Mouse (Mus musculus) midbrain, embryonic 11.5 days (tissue): ENCODE measurements around the gene Nhlrc1. TPM values are rescaled to one million over a fixed set of nuclear protein-coding genes. Genes with fewer than 3 reads are reported as not detected.

Experiments used
- ATAC-seq: fragments of 200-750 bp; cut with Nextera tagmentation; 2 replicates; pipeline ENCODE4 v1.8.0; 2017; ENCODE audit warnings: moderate TSS enrichment, moderate library complexity; ENCODE audit not compliant: low FRiP score
- DNase-seq: peaks from one replicate; pipeline ENCODE4 v3.0.0; 2015; ENCODE audit warnings: low spot score; ENCODE audit errors: missing footprints
- H3K27ac ChIP-seq: fragments of 300-500 bp; sonication (generic); 2 replicates; pipeline ENCODE4 v1.5.1; 2014; ENCODE audit warnings: low read depth, low read length
- H3K27me3 ChIP-seq: fragments of 300-500 bp; sonication (generic); 2 replicates; pipeline ENCODE4 v1.6.1; 2014; ENCODE audit warnings: mild to moderate bottlenecking, low read length, moderate library complexity, mixed read lengths; ENCODE audit not compliant: control insufficient read depth, insufficient read depth
- H3K36me3 ChIP-seq: fragments of 300-500 bp; sonication (generic); 2 replicates; pipeline ENCODE4 v1.6.1; 2014; ENCODE audit warnings: mild to moderate bottlenecking, low read length, moderate library complexity, mixed read lengths; ENCODE audit not compliant: control insufficient read depth, insufficient read depth
- H3K4me1 ChIP-seq: fragments of 300-500 bp; sonication (generic); 2 replicates; pipeline ENCODE4 v1.6.1; 2014; ENCODE audit warnings: low read length; ENCODE audit not compliant: control insufficient read depth, insufficient read depth
- H3K4me2 ChIP-seq: fragments of 300-500 bp; sonication (generic); 2 replicates; pipeline ENCODE4 v1.6.1; 2014; ENCODE audit warnings: mild to moderate bottlenecking, moderate library complexity
- H3K4me3 ChIP-seq: fragments of 300-500 bp; sonication (generic); 2 replicates; pipeline ENCODE4 v1.5.1; 2014; ENCODE audit warnings: low read depth, low read length
- H3K9ac ChIP-seq: fragments of 300-500 bp; sonication (generic); 2 replicates; pipeline ENCODE4 v1.6.1; 2014; ENCODE audit warnings: low read length
- H3K9me3 ChIP-seq: fragments of 300-500 bp; sonication (generic); 2 replicates; pipeline ENCODE4 v1.6.1; 2016; ENCODE audit warnings: low read length; ENCODE audit not compliant: control insufficient read depth
- WGBS: fragments of 180-500 bp; shearing (Covaris S2); extraction: QIAGEN DNeasy Blood & Tissue Kit; methylation state at CpG from one replicate; pipeline ENCODE4 v1.1.7; 2014; 5-methylcytosine and 5-hydroxymethylcytosine counted together
- polyA plus RNA-seq: library from polyadenylated mRNA; unstranded; fragments of >200 nt; fragmentation: Nextera tagmentation; extraction: Ambion mirVana; gene quantifications from 2 replicates; pipeline ENCODE4 v1.2.1, GENCODE M21; 2014

The Nhlrc1 gene
- 6.3 and 7.3 TPM in 2 replicates for polyA plus RNA-seq

DNA sequence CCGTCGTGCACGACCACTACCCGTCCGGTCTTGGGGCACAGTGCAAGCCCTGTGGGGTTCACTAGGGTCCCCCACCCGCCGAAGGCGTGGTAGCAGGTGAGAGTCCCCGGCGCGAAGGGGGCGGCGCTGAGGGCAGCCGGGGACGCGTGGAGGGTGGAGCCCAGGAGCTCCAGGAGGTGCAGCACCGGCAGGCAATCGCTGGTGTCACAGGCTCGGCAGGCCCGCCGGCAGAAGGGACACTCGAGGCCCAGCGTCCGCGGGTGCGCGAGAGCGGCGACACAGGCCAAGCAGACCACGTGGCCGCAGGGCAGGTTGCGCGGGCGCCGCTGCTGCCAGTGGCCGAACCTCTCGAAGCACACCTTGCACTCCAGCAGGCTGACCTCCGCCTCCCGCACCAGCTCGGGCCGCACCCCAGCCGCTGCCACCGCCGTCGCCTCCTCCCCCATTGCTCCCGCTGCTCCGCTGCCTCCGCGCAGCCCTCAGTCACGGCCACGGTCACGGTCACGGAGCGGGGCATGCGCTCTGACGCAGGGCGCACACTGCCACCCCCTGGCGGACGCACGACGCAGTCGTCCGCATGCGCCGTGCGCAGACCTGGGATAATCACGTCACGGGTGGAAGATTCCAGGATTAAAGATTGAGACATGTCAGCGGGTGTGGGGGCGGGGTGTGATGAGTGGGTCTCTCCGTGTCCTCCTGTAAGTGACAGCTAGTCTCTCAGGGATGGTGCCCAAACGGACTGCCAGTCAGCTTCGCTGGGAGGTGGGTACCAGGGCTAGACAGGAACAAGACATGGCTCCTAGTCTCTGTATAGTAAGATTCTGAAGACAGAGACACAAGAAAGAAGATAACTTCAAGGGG lies at the start of gene Nhlrc1:
TSS of gene Nhlrc1 (minus strand) at position 517 of the 861 bp plus-strand sequence.
- H3K4me3 ChIP-seq = peak within 1 kb of the TSS; percentile 55
- no peak within 1 kb of the TSS for H3K27ac ChIP-seq
- peak within 1 kb of the TSS; percentile 94 for H3K4me2 ChIP-seq
- H3K9me3 ChIP-seq = peaks cover 15% of the 10 kb centered on the region; the same call in 1 of the 2 replicates
- H3K4me1 ChIP-seq = peaks cover 5% of the 10 kb centered on the region
- ATAC-seq (peak; percentile 92), DNase-seq (peak; percentile 97)
- no peaks in the 10 kb centered on the region for H3K36me3 ChIP-seq
- H3K9ac ChIP-seq = peak within 1 kb of the TSS; percentile 68
- 3% methylated on average over 70 of the region's 73 CpGs for WGBS
- H3K27me3 ChIP-seq = peaks cover 7% of the 10 kb centered on the region

DNA sequence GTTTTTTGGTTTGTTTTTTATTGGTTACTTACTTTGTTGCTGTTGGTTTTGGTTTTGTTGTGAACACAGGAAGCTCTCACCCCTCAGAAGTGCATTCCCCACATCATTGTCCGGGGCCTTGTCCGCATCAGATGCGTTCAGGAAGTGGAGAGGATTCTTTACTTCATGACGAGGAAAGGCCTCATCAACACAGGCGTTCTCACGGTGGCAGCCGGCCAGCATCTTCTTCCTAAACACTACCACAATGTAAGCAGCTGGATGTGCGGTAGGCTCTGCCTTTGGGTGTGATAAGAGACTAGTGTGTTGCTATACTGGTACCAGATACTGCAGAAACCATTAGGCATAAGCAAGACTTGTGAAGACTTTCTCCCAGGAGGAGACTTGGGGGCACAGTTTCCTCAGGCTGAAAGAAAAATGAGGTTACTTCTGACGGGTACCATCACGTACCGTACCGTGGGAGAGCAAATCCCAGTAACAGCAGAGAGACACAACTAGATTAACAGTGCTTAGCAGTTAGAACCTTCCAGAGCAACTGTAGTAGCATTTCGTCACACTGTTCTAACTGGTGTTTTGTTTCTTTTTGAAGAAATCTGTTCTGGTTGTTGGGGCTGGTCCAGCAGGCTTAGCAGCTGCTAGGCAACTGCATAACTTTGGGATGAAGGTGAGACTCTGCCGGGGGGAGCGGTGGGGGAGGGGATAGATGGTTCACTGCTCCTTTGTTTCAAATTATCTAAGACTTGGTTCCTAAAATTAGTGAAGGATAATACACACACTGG lies 49.5 kb upstream of the Nhlrc1 start:
- Histone ChIP-seq H3K4me1 (no peaks in the 10 kb centered on the region), H3K27me3 (no peaks in the 10 kb centered on the region), H3K9me3 (no peaks in the 10 kb centered on the region), H3K27ac (no peak overlapping the region), H3K9ac (no peak overlapping the region), H3K36me3 (peaks cover 4% of the 10 kb centered on the region; the same call in 1 of the 2 replicates), H3K4me3 (no peak overlapping the region), H3K4me2 (no peak overlapping the region)
- ATAC-seq = no peak
- no peak for DNase-seq
- 91% methylated on average over 15 of the region's 15 CpGs for WGBS

DNA sequence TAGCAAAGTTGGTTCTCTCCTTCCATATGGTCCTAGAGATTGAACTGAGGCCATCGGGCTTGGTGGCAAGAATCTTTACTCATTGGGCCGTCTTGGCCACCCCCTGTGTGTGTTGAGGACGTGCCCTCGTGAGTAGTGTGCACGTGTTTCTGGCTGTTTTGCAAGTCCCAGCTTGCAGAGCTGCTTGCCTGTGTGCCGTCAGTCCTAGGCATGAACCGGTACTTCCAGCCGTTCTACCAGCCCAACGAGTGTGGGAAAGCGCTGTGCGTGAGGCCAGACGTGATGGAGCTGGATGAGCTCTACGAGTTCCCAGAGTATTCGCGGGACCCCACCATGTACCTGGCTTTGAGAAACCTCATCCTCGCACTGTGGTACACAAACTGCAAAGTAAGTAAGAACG lies 48.1 kb upstream of the Nhlrc1 start:
- ATAC-seq (no peak), DNase-seq (no peak)
- no peak overlapping the region for H3K4me2 ChIP-seq
- H3K4me3 ChIP-seq = no peak overlapping the region
- no peak overlapping the region for H3K27ac ChIP-seq
- no peaks in the 10 kb centered on the region for H3K9me3 ChIP-seq
- peaks cover 4% of the 10 kb centered on the region; the same call in 1 of the 2 replicates for H3K36me3 ChIP-seq
- no peaks in the 10 kb centered on the region for H3K27me3 ChIP-seq
- H3K9ac ChIP-seq = no peak overlapping the region
- no peaks in the 10 kb centered on the region for H3K4me1 ChIP-seq
- 96% methylated on average over 17 of the region's 17 CpGs for WGBS

DNA sequence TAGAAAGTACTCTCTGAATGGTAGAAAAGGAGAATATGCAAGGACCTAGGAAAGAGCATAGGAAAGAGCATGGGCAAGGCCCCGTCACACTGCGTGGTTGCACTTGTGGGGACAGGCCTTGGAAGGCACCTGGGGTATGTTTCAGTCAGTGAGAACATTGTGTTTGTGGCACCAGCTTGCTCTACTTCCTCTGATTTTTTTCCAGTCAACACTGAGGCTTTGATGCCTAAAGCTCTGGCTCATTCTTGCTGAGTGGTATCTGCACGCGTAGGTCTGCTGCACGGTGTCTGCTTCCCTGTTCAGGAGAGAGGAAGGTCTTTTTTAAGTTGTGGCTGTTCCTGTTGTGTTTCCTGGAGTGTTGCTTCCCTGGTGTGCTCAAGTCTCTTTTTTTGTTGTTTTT lies 42.1 kb upstream of the Nhlrc1 start:
- 94% methylated on average over 5 of the region's 5 CpGs for WGBS
- H3K27ac ChIP-seq = no peak overlapping the region
- H3K4me3 ChIP-seq = no peak overlapping the region
- DNase-seq = no peak
- no peak overlapping the region for H3K4me2 ChIP-seq
- H3K9me3 ChIP-seq = no peaks in the 10 kb centered on the region
- ATAC-seq = no peak
- H3K9ac ChIP-seq = no peak overlapping the region
- peaks cover 2% of the 10 kb centered on the region; the same call in 1 of the 2 replicates for H3K4me1 ChIP-seq
- peaks cover 6% of the 10 kb centered on the region; the same call in 1 of the 2 replicates for H3K36me3 ChIP-seq
- no peaks in the 10 kb centered on the region for H3K27me3 ChIP-seq

DNA sequence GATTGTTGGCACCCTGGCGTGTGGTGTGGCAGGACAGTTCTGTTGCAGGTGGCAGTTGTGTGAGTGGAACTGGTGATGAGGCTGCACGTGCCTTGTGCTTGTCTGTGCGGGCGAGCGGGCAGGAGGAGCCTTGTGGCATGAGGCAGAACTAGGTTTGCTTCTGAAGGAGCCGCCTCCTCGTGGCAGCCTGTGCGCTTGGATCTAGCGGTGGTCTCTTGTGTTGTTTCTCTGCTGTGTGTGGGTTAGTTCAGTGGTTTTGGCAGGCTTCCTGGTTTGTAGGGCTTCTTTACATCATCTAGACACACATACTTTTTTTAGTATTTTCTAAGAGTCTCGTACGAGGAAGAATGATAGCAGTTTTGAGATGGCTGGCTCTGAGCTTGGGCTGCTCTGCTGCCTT lies 41.5 kb upstream of the Nhlrc1 start:
- H3K9me3 ChIP-seq = no peaks in the 10 kb centered on the region
- no peak overlapping the region for H3K4me2 ChIP-seq
- DNase-seq (no peak), ATAC-seq (no peak)
- no peaks in the 10 kb centered on the region for H3K27me3 ChIP-seq
- H3K4me3 ChIP-seq = no peak overlapping the region
- H3K27ac ChIP-seq = no peak overlapping the region
- WGBS = 93% methylated on average over 11 of the region's 11 CpGs
- peaks cover 6% of the 10 kb centered on the region; the same call in 1 of the 2 replicates for H3K36me3 ChIP-seq
- H3K4me1 ChIP-seq = peaks cover 2% of the 10 kb centered on the region; the same call in 1 of the 2 replicates
- H3K9ac ChIP-seq = no peak overlapping the region

DNA sequence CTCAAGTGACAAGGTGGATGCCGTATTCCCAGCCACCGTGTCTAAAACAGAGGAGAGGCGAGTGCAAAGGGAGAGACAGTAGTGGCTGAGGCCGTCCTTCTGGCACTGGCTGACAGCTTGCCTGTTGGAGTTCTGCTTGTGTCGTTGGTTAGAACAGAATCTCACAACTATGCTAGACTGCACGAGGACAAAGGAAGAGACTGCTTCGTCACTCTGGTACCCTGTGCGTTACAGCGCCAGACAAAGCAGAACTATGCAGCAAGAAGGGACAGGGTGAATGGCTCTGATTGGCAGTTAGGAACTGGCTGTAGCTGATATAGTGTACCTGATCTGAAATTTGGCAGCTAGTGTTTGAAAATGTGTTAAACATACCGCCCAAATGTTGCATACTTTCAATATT lies 39.3 kb upstream of the Nhlrc1 start:
- no peak for DNase-seq
- H3K9me3 ChIP-seq = no peaks in the 10 kb centered on the region
- peaks cover 2% of the 10 kb centered on the region; the same call in 1 of the 2 replicates for H3K4me1 ChIP-seq
- H3K36me3 ChIP-seq = peaks cover 5% of the 10 kb centered on the region; the same call in 1 of the 2 replicates
- no peaks in the 10 kb centered on the region for H3K27me3 ChIP-seq
- ATAC-seq = no peak
- no peak overlapping the region for H3K27ac ChIP-seq
- H3K4me3 ChIP-seq = no peak overlapping the region
- 47% methylated on average over 10 of the region's 10 CpGs for WGBS
- no peak overlapping the region for H3K9ac ChIP-seq
- H3K4me2 ChIP-seq = no peak overlapping the region

DNA sequence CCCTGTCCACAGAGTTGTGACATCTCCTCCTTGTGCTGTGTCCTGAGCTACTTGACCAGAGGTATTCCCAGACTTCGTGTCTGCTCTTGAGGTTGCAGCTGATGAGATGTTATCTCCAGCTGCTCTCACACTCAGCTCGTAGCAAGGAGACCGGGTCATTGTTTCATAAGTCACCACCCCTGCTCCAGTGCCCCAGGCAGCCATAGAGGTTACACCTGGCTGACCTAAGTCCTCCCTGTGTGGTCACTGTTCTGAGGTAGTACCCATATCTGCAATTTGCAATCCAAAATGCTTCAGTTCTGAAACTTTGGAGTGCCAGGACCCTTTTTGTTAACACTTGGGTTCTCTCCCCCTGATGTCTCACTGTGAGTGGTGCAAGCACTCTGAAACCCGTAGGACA lies 35.4 kb upstream of the Nhlrc1 start:
- no peak overlapping the region for H3K9ac ChIP-seq
- H3K4me2 ChIP-seq = no peak overlapping the region
- H3K27me3 ChIP-seq = no peaks in the 10 kb centered on the region
- ATAC-seq = no peak
- 84% methylated on average over 4 of the region's 4 CpGs for WGBS
- no peak overlapping the region for H3K27ac ChIP-seq
- no peaks in the 10 kb centered on the region for H3K9me3 ChIP-seq
- DNase-seq = no peak
- H3K4me3 ChIP-seq = no peak overlapping the region
- peaks cover 2% of the 10 kb centered on the region; the same call in 1 of the 2 replicates for H3K4me1 ChIP-seq
- peaks cover 6% of the 10 kb centered on the region; the same call in 1 of the 2 replicates for H3K36me3 ChIP-seq

DNA sequence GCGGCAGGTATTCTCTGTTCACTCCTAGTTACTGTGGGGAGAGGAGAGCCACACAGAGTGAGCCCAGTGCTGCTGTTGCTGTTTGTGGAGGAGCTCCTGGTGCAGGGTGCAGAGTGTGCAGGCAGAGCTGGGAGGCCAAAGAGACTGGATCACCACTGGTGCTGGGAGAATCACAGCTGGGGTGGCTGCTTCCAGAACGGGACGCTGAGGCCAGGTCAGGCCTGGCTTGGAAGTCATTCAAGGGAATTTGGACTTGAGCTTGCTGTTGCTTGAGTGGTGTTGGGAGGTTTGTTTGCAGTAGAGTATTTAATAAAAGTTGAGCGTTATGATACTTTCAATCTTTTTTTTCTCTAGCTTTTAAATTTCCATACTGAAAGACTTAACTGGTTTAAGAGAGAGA lies 33.3 kb upstream of the Nhlrc1 start:
- WGBS = 96% methylated on average over 4 of the region's 4 CpGs
- DNase-seq (no peak), ATAC-seq (no peak)
- Histone ChIP-seq H3K27me3 (no peaks in the 10 kb centered on the region), H3K4me3 (no peak overlapping the region), H3K9ac (no peak overlapping the region), H3K9me3 (no peaks in the 10 kb centered on the region), H3K36me3 (peaks cover 4% of the 10 kb centered on the region; the same call in 1 of the 2 replicates), H3K4me1 (peaks cover 7% of the 10 kb centered on the region), H3K27ac (no peak overlapping the region), H3K4me2 (no peak overlapping the region)

DNA sequence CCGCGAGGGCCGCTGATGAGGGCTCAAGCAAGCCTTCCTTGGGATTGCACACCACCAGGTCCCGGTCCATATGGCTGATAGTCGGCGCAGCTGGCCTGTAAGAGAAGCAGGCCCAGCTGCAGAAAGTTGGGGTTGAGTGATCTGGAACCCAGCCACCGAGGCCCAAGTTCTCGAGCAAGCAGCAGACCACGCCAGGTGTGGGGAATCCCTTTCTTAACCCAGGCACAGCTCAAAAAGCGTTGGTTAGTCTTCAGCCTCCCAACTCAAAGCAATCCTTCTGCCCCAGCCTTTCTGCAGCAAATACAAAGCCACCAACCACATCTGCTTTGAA lies 29.9 kb upstream of the Nhlrc1 start, which contains the start of gene Tpmt:
TSS of gene Tpmt (minus strand) at position 121 of the 331 bp plus-strand sequence.
- Histone ChIP-seq H3K4me2 (peak within 1 kb of the TSS; percentile 98), H3K9me3 (no peaks in the 10 kb centered on the region), H3K36me3 (peaks cover 4% of the 10 kb centered on the region; the same call in 1 of the 2 replicates), H3K27ac (peak within 1 kb of the TSS; percentile 18; the same call in 1 of the 2 replicates), H3K27me3 (no peaks in the 10 kb centered on the region), H3K4me1 (peaks cover 9% of the 10 kb centered on the region), H3K4me3 (peak within 1 kb of the TSS; percentile 84), H3K9ac (peak within 1 kb of the TSS; percentile 82)
- no peak for ATAC-seq
- DNase-seq = no peak
- 20% methylated on average over 10 of the region's 10 CpGs for WGBS
